Mouse (Mus musculus) heart, adult 2 months (tissue): ENCODE data around the gene Spindoc.

ENCODE experiments used
- CTCF ChIP-seq: fragments of 200-600 bp; IDR thresholded peaks from 2 replicates; pipeline ENCODE4 v1.8.1; 2022; ENCODE audit warnings: antibody characterized with exemption, mild to moderate bottlenecking, moderate library complexity
- EP300 ChIP-seq: fragments of 200-500 bp; IDR thresholded peaks from 2 replicates; pipeline ENCODE4 v1.6.1; 2011; ENCODE audit warnings: low read depth, low read length, control low read depth; ENCODE audit not compliant: insufficient read depth
- POLR2A ChIP-seq: fragments of 200-500 bp; IDR thresholded peaks from 2 replicates; pipeline ENCODE4 v1.6.1; 2011; ENCODE audit warnings: mild to moderate bottlenecking, low read depth, low read length, control low read depth; ENCODE audit not compliant: insufficient read depth

GRCm38 (mm10) chr19:7419134-7419533 is 36.3 kb upstream of the Spindoc start:
- TF ChIP-seq EP300 (no peak), CTCF (no peak), POLR2A (no peak)
